Comparison of ENCODE assay signal across 8 mouse cellular contexts in the genomic region with DNA sequence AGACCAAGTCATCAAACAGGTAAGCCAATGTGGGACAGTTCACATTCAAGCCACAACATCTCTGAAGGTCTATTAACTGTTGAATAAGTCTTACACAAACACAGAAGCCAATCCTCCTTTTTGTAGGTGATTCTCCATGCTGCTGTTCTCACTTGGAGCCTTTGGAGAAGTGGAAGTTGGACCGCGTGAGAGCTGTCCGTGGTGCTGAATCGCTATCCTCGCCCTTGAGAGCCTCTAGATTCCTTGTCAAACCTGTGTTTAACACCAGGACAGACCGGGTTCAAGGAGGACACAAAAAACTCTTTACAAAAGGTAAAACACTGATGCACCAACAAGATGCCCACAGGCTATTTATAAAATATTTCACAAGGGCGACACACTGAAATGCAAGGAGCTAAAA.
DNase-seq lines count a peak whose midpoint lies in the region; ATAC-seq and TF ChIP-seq lines count a peak whose summit lies in the region.

No protein-coding gene starts in this region.

- no peak overlapping the region for H3K4me3 ChIP-seq in forebrain, embryonic 11.5 days (ENCODE audit: low read depth, low read length)
- H3K4me3 ChIP-seq in forebrain, embryonic 12.5 days (replicated peaks) = no peak overlapping the region
- H3K4me3 ChIP-seq in lung, embryonic 14.5 days (ENCODE audit: low read depth, low read length) = no peak overlapping the region

- no peaks in the 10 kb centered on the region for H3K9me3 ChIP-seq in forebrain, embryonic 11.5 days (ENCODE audit: control insufficient read depth, low read length)
- H3K9me3 ChIP-seq in forebrain, embryonic 12.5 days = no peaks in the 10 kb centered on the region
- H3K9me3 ChIP-seq in lung, embryonic 14.5 days (ENCODE audit: low read depth, low read length) = no peaks in the 10 kb centered on the region

- 24% methylated on average over 7 of the region's 7 CpGs for WGBS in forebrain, embryonic 11.5 days
- WGBS in forebrain, embryonic 12.5 days = 16% methylated on average over 7 of the region's 7 CpGs
- WGBS in lung, embryonic 14.5 days = 17% methylated on average over 7 of the region's 7 CpGs

- no peak overlapping the region for H3K4me2 ChIP-seq in forebrain, embryonic 11.5 days (ENCODE audit: low read depth, low read length, severe bottlenecking)
- H3K4me2 ChIP-seq in forebrain, embryonic 12.5 days = no peak overlapping the region
- no peak overlapping the region for H3K4me2 ChIP-seq in lung, embryonic 14.5 days

- TF ChIP-seq CTCF in lung, embryonic 14.5 days (IDR thresholded peaks at IDR 0.05; ENCODE audit: low read depth) = no peak

- peak; percentile 80 for DNase-seq in forebrain, embryonic 11.5 days (ENCODE audit: low spot score)
- peak; percentile 18 for DNase-seq in thymus, postnatal 14 days
- DNase-seq in thymus, postnatal 0 days (ENCODE audit: low spot score) = no peak
- peak; percentile 91 for DNase-seq in lung, embryonic 14.5 days
- no peak for DNase-seq in cerebellum, adult 11 months
- no peak for DNase-seq in frontal cortex, adult 2 months (ENCODE audit: extremely low spot score in 1 of 2, low spot score in 1 of 2)

- H3K9ac ChIP-seq in forebrain, embryonic 11.5 days (ENCODE audit: low read length) = no peak overlapping the region
- H3K9ac ChIP-seq in forebrain, embryonic 12.5 days = no peak overlapping the region
- no peak overlapping the region for H3K9ac ChIP-seq in lung, embryonic 14.5 days

- H3K27me3 ChIP-seq in forebrain, embryonic 11.5 days (ENCODE audit: control insufficient read depth, insufficient read depth, low read length) = no peaks in the 10 kb centered on the region
- H3K27me3 ChIP-seq in forebrain, embryonic 12.5 days = no peaks in the 10 kb centered on the region
- H3K27me3 ChIP-seq in lung, embryonic 14.5 days (ENCODE audit: insufficient read depth, low read length) = no peaks in the 10 kb centered on the region

- ATAC-seq in forebrain, embryonic 11.5 days (replicated peaks; ENCODE audit: low FRiP score) = no peak
- ATAC-seq in forebrain, embryonic 12.5 days (ENCODE audit: low FRiP score) = no peak
- ATAC-seq in granulocyte monocyte progenitor cell, adult 5-6 weeks (replicated peaks; ENCODE audit: poor library complexity, severe bottlenecking) = peak; percentile 80
- ATAC-seq in lung, embryonic 14.5 days (ENCODE audit: insufficient read depth) = peak; percentile 38; the same call in 1 of the 2 replicates

- no peak overlapping the region for H3K27ac ChIP-seq in forebrain, embryonic 11.5 days (ENCODE audit: low read depth, low read length)
- H3K27ac ChIP-seq in forebrain, embryonic 12.5 days = no peak overlapping the region
- no peak overlapping the region for H3K27ac ChIP-seq in lung, embryonic 14.5 days (ENCODE audit: low read depth)

- no peaks in the 10 kb centered on the region for H3K36me3 ChIP-seq in forebrain, embryonic 11.5 days (ENCODE audit: control insufficient read depth, insufficient read depth, low read length)
- no peaks in the 10 kb centered on the region for H3K36me3 ChIP-seq in forebrain, embryonic 12.5 days (replicated peaks)
- H3K36me3 ChIP-seq in lung, embryonic 14.5 days (ENCODE audit: insufficient read depth) = no peaks in the 10 kb centered on the region

- H3K4me1 ChIP-seq in forebrain, embryonic 11.5 days (replicated peaks; ENCODE audit: control insufficient read depth, insufficient read depth, low read length) = no peaks in the 10 kb centered on the region
- H3K4me1 ChIP-seq in forebrain, embryonic 12.5 days = no peaks in the 10 kb centered on the region
- no peaks in the 10 kb centered on the region for H3K4me1 ChIP-seq in lung, embryonic 14.5 days (ENCODE audit: insufficient read depth)

Comparison
In these comparisons a context has a peak if more than half of its experiments do, and no peak if none do; other contexts are left out.
1. DNase-seq: peak in forebrain, embryonic 11.5 days (single experiment), thymus, postnatal 14 days (single experiment) and lung, embryonic 14.5 days (single experiment); none in thymus, postnatal 0 days (single experiment), cerebellum, adult 11 months (single experiment) and frontal cortex, adult 2 months (0 of 2).
2. ATAC-seq: peak in granulocyte monocyte progenitor cell, adult 5-6 weeks (single experiment) and lung, embryonic 14.5 days (single experiment); none in forebrain, embryonic 11.5 days (single experiment) and forebrain, embryonic 12.5 days (single experiment).